Mouse (Mus musculus): ENCODE data around the gene Nexn. TPM values are rescaled to one million over a fixed set of nuclear protein-coding genes. Genes with fewer than 3 reads are reported as not detected.
"Not testable (repeated sequence)": the region's sequence is repeated elsewhere in the genome, so short reads cannot be mapped to it uniquely, and the experiment has no call there.

Nexn gene
- polyA plus RNA-seq, 1 experiment from 2014 or later = 1.7 TPM

DNA sequence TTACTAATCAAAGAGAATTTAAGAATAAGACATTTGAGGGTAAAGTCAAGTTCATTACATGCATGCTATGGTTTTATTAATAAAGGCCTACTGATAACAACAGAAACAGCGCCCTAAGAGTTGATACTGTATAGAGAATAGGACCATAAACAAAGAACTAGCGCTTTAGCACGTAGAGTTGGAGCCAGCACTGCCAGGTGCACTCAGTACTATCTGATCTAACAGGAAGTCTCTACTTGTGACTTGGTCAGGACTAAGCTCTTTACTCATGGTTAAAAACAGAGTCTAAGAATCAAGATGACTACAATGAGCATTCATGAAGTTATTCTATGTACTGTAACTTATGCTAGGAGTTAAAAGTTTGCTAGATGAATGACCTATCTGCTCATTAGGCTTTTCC, 61.6 kb downstream of the Nexn start:
- H3K79me2 ChIP-seq (ENCODE audit: inconsistent target) = peaks cover 13% of the 10 kb centered on the region
- 89% methylated on average over 3 of the region's 3 CpGs for WGBS (ENCODE audit: missing documents)
- H3K27ac ChIP-seq = no peak overlapping the region
- no peaks in the 10 kb centered on the region for H3K36me3 ChIP-seq (ENCODE audit: inconsistent target)
- H3K4me3 ChIP-seq (ENCODE audit: inconsistent target) = no peak overlapping the region

DNA sequence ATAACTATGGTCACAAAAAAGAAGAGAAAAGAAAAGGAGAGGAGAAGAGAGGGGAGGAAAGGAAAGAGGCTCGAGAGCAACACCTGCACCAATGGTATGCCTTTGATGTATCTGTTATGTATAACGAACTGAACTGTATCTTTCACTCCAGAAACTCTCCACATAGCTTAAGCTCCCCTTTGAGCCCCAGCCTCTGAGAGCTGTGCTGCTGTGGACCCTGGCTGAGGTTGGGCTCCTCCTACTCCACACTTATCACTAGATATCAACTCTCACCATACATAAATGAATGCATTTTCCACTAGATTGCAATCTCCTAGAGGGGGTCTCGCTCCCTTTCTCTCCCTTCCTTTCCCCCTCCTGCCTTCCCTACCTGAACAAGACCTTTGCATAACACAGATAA, 62.2 kb downstream of the Nexn start:
- WGBS (ENCODE audit: missing documents) = 91% methylated on average over 3 of the region's 3 CpGs
- no peaks in the 10 kb centered on the region for H3K36me3 ChIP-seq (ENCODE audit: inconsistent target)
- H3K4me3 ChIP-seq (ENCODE audit: inconsistent target) = no peak overlapping the region
- H3K27ac ChIP-seq = no peak overlapping the region
- peaks cover 7% of the 10 kb centered on the region for H3K79me2 ChIP-seq (ENCODE audit: inconsistent target)

DNA sequence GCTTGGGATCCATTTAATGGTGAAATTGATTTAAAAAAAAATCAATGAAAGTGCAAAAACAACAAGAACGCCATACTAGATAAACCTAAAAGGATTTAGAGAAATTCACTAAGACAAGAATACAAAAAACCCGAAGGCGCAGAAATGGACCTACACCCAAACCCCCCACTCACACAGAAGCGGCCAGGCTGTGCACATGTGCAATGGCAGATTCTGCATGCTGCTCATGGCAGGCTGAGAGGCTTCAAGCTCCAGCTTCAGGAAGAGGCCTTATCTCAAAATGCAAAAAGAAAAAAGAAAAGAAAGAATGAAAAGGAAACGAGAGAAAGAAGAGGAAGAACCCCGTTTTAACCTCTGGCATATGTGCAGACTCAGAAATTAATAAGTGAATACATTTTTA, 62.7 kb downstream of the Nexn start:
- Histone ChIP-seq H3K4me3 (ENCODE audit: inconsistent target) (no peak overlapping the region), H3K36me3 (ENCODE audit: inconsistent target) (no peaks in the 10 kb centered on the region), H3K27ac (no peak overlapping the region), H3K79me2 (ENCODE audit: inconsistent target) (peaks cover 1% of the 10 kb centered on the region; the same call in 1 of the 2 replicates)
- WGBS (ENCODE audit: missing documents) = 88% methylated on average over 6 of the region's 6 CpGs

DNA sequence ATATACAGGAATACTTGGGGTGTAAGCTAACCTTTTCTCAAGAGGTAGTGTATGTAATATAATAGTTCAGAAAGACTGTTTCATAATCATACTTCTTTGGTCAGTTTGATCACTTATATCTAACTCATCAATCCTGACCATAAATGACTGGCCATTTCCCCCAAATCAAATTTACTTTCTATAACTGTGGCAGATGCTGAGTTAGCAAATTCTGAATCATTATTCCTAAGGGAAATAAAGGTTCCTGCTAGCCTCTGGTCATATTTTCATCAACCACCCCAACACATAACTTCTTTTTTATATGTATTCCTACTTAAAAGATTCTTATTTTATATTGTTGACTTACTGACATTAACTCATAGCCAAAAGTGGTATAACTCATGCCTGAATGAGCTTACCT, 63.2 kb downstream of the Nexn start:
- Histone ChIP-seq H3K79me2 (ENCODE audit: inconsistent target) (no peaks in the 10 kb centered on the region), H3K27ac (no peak overlapping the region), H3K4me3 (ENCODE audit: inconsistent target) (no peak overlapping the region), H3K36me3 (ENCODE audit: inconsistent target) (no peaks in the 10 kb centered on the region)

DNA sequence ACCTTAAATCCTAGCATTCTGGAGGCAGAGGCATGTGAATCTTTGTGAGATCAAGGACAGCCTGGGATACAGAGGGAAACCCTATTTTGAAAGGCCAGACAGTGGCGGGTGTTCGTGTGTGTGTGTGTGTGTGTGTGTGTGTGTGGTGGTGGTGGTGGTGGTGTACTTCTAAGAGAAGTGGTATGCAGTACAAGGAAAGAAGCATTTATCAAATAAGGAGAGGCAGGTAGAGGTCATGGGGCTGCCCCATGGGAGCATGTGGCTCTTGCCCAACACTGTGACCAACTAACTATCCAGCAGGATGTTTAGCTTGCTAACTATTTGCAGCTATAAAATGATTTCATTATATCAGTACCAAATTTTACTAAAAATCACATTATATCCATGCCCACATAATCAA, 64.5 kb downstream of the Nexn start:
- H3K79me2 ChIP-seq (ENCODE audit: inconsistent target) = no peaks in the 10 kb centered on the region
- no peaks in the 10 kb centered on the region for H3K36me3 ChIP-seq (ENCODE audit: inconsistent target)
- H3K4me3 ChIP-seq (ENCODE audit: inconsistent target) = no peak overlapping the region
- H3K27ac ChIP-seq = no peak overlapping the region
- WGBS (ENCODE audit: missing documents) = 100% methylated on average over 2 of the region's 2 CpGs

DNA sequence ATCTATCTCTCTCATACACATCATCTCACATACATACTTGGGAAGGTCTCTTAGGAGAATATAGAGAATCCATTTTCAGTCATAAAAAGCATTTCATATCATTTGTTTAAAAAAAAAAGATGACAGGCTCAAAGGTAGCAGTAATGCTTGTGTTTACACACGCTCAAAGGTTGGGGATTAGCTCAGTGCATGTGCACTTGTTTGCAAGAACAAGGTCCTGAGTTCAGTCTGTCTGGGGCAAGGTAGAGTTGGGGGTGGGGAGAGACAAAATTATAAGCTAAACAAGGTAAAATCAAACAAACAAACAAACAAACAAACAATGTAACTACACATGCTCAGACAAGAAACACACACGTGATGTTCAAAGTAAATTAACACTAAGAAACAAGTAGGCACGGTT, 65.0 kb downstream of the Nexn start:
- H3K36me3 ChIP-seq (ENCODE audit: inconsistent target) = no peaks in the 10 kb centered on the region
- H3K4me3 ChIP-seq (ENCODE audit: inconsistent target) = no peak overlapping the region
- no peaks in the 10 kb centered on the region for H3K79me2 ChIP-seq (ENCODE audit: inconsistent target)
- no peak overlapping the region for H3K27ac ChIP-seq
- WGBS (ENCODE audit: missing documents) = 100% methylated on average over 3 of the region's 3 CpGs

DNA sequence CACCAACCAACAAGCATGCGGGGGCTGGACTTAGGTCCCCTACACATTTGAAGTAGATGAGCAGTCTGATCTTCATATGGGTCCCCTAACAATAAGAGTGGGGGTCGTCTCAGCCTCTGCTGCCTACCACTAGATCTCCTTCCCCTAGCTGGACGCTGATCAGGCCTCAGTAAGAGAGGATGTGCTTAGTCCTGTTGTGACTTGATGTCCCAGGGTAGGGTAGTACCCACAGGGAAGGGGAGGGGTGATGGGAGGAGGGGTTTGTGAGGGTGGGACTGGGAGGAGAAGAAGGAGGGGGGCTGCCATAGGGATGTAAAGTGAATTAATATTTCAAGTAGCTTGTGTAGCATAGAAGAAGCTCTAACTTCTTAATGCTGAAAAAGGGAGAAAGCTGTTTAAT, 67.0 kb downstream of the Nexn start:
- H3K36me3 ChIP-seq (ENCODE audit: inconsistent target) = no peaks in the 10 kb centered on the region
- H3K79me2 ChIP-seq (ENCODE audit: inconsistent target) = no peaks in the 10 kb centered on the region
- 89% methylated on average over 3 of the region's 3 CpGs for WGBS (ENCODE audit: missing documents)
- no peak overlapping the region for H3K4me3 ChIP-seq (ENCODE audit: inconsistent target)
- H3K27ac ChIP-seq = no peak overlapping the region

DNA sequence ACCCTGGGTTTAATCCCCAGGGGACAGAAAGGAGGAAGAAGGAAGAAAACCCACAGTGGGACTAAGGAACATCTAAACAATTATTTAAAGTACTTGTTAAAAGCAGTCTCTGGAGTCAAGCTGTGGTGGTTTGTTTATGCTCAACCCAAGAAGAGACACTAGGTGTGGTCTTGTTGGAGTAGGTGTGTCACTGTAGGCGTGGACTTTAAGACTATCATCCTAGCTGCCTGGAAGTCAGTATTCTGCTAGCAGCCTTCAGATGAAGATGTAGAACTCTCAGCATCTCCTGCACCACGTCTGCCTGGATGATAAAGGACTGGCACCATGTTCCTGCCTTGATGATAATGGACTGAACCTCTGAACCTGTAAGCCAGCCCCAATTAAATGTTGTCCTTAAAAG, 68.9 kb downstream of the Nexn start:
- not testable (repeated sequence) for H3K79me2 ChIP-seq (ENCODE audit: inconsistent target); H3K36me3 ChIP-seq (ENCODE audit: inconsistent target); H3K4me3 ChIP-seq (ENCODE audit: inconsistent target); H3K27ac ChIP-seq
- WGBS (ENCODE audit: missing documents) = 70% methylated on average over 2 of the region's 2 CpGs

DNA sequence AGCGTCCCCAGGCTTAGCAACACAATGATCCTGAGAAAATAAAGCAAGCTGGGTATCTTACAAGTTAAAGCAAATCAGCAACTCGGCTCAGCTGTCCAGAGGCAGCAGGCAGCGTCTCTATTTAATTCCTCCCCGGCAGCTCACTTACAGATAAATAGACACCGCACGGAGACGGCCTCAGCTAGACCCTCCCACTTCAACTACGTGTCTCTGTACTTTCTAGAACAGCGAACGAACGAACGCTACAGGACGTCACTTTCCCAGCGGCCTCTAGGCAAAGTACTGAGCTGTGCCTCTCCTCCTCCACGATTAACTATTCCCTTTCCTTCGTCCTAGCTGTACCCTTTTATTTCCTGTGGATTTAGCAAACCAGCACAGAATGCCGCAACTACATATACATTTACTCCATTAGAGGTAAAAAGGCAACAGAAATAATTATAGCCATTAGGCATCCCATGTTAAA, 72.5 kb downstream of the Nexn start:
- H3K36me3 ChIP-seq (ENCODE audit: inconsistent target) = no peaks in the 10 kb centered on the region
- H3K79me2 ChIP-seq (ENCODE audit: inconsistent target) = peaks cover 42% of the 10 kb centered on the region
- 0% methylated on average over 17 of the region's 17 CpGs for WGBS (ENCODE audit: missing documents)
- H3K4me3 ChIP-seq (ENCODE audit: inconsistent target) = peak overlapping the region; percentile 67
- peak overlapping the region; percentile 54 for H3K27ac ChIP-seq

DNA sequence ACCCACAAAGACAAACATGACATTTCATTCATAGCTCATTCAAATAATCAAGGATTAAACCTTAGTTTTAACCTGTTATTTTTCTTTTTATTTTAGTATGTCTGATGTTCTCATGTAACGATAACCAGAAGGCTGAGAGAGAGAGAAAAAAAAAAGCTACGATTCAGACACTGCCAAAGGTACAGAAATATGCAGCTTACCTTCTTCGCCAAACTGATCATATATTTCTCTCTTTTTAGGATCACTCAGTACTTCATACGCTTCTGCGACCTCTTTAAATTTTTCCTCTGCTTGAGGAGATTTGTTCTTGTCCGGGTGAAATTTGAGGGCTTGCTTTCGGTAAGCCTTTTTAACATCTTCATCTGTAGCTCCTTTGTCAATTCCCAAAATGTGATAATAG, 73.0 kb downstream of the Nexn start:
- no peaks in the 10 kb centered on the region for H3K36me3 ChIP-seq (ENCODE audit: inconsistent target)
- H3K4me3 ChIP-seq (ENCODE audit: inconsistent target) = peak overlapping the region; percentile 67
- WGBS (ENCODE audit: missing documents) = 0% methylated on average over 7 of the region's 7 CpGs
- peak overlapping the region; percentile 54 for H3K27ac ChIP-seq
- H3K79me2 ChIP-seq (ENCODE audit: inconsistent target) = peaks cover 47% of the 10 kb centered on the region

DNA sequence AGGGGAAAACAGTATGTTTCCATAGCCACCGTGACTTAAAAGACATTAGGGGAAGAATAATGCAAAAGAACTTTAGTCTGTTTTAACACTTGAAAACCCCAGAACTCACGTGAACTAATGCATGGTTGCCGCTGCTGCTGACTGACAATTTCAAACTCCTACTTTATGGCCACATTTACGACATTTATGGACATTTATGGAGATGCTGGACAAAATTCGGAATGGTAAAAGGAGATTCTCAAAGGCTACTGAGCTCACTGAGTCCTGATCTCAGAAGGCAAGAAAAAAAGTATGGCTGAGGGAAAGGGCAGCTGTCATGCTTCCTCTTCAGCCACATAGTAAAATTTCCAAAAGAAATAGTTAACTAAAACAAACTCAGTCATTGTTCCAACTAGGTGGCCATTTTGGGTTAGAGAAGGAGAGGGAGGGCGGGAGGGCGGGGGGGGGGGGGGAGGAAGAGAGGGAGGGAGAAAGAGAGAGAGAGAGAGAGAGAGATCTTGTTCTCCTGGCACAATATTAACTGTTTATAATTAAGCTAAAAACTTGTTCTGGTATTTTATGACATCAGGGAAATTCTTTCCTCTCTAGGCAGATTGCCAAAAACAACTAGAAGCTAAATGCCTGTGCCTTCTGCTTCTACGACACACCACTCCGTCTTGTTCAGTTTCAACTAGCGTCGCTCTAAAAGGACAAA, 73.8 kb downstream of the Nexn start:
- WGBS (ENCODE audit: missing documents) = 8% methylated on average over 9 of the region's 11 CpGs
- Histone ChIP-seq H3K36me3 (ENCODE audit: inconsistent target) (no peaks in the 10 kb centered on the region), H3K79me2 (ENCODE audit: inconsistent target) (peaks cover 55% of the 10 kb centered on the region), H3K4me3 (ENCODE audit: inconsistent target) (peak overlapping the region; percentile 67), H3K27ac (peak overlapping the region; percentile 54)

DNA sequence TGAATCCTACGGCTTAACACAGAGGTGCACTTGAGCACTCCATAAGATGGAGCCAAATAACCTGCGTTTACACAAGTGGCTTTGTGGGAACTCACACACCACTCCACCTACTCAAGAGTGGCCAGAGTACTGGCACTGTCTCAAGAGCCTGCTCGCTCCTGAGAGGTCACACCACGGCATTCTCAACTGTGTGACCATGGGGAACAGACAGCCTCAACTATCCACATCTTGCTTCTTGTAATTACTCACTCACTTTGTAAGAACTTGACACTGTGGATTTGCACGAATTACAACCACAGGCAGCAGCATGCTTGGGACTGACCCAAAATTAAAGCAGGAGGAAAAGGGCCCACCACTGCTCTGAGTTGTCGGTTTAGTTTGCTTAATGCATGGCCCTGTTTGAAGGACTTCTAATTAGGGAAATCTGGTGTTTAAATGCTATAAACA, 74.3 kb downstream of the Nexn start:
- Histone ChIP-seq H3K4me3 (ENCODE audit: inconsistent target) (peak overlapping the region; percentile 67), H3K79me2 (ENCODE audit: inconsistent target) (peaks cover 61% of the 10 kb centered on the region), H3K27ac (peak overlapping the region; percentile 54), H3K36me3 (ENCODE audit: inconsistent target) (no peaks in the 10 kb centered on the region)
- WGBS (ENCODE audit: missing documents) = 3% methylated on average over 6 of the region's 6 CpGs

DNA sequence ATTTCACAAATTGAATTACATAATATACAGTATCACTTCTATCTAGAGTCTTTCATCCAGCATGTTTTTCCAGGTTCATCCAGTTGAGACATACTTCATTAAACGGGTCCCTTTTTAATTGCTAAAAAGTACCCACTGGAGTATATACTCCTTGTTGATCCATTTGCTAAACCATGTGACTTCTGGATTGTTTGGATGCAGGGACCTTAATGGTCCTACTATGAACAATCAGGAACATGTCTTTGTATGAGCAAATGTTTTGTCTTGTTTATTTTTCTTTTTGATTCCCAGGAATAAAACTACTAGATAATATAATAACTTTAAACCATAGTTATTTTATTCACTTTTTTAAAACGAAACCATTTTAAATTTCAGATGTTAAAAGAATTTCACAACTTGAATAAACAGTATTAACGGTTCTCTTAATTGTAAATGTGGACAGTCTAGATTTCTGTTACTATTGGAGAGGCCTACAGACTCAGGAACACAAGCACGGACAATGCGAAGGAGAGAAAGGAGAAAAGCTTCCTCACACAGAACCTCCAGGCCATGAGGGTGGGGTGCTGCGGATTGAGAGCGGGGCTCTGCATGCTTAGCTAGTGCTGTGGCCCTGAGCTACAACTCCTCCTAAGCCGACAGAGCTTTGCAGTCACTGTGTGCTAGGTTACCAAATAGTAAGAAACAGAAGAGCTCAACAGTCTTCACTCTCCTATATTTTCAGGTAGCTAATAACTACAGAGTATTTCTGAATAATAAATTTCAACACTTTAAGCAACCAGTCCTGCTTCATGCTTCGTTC, 75.3 kb downstream of the Nexn start:
- 62% methylated on average over 9 of the region's 9 CpGs for WGBS (ENCODE audit: missing documents)
- Histone ChIP-seq H3K79me2 (ENCODE audit: inconsistent target) (peaks cover 63% of the 10 kb centered on the region), H3K36me3 (ENCODE audit: inconsistent target) (no peaks in the 10 kb centered on the region), H3K27ac (no peak overlapping the region), H3K4me3 (ENCODE audit: inconsistent target) (no peak overlapping the region)

DNA sequence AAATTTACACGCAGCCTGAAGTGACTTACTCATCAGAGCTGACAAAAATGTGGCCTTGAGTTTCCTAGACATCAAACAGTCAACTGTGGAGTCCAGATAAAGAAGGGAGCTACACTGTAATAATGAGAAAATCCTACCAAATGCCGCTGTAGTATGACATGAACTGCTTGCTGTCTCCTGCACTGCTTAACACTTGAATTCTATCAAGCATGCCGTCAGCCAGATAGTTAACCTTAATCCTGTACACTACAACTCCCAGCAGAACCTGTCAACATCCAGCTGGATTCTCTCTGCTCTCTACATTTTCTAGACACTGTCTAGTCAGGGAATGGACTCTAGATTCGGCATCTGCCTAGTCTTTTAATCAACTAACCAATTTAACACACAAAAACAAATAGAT, 76.8 kb downstream of the Nexn start:
- Histone ChIP-seq H3K4me3 (ENCODE audit: inconsistent target) (no peak overlapping the region), H3K79me2 (ENCODE audit: inconsistent target) (peaks cover 63% of the 10 kb centered on the region), H3K36me3 (ENCODE audit: inconsistent target) (no peaks in the 10 kb centered on the region), H3K27ac (no peak overlapping the region)
- 96% methylated on average over 4 of the region's 4 CpGs for WGBS (ENCODE audit: missing documents)
